In genomic region chr15:80013256-80014030, GRCm38 (mm10) we compare ENCODE assay signal across 8 mouse cellular contexts. TPM values are rescaled to one million over a fixed set of nuclear protein-coding genes. Genes with fewer than 3 reads are reported as not detected.
DNase-seq lines count a peak whose midpoint lies in the region; ATAC-seq lines count a peak whose summit lies in the region.

No protein-coding gene starts in this region.

- DNase-seq in cerebellum, adult 11-12 months = peak; percentile 40
- no peak for DNase-seq in cerebellum, adult 8-10 months
- DNase-seq in right cerebral cortex, adult 2 months (ENCODE audit: low spot score in 2 of 2) = peak; percentile 26 to 33
- no peak for DNase-seq in right cerebral cortex, postnatal 10 days (ENCODE audit: low spot score in 2 of 2)

- under 1% methylated on average over 36 of the region's 36 CpGs for WGBS in intestine, embryonic 16.5 days
- 2% methylated on average over 34 of the region's 36 CpGs for WGBS in macrophage (ENCODE audit: missing documents)

- H3K27me3 ChIP-seq in intestine, embryonic 16.5 days (replicated peaks; ENCODE audit: control insufficient read depth, insufficient read depth, low read length) = peaks cover 27% of the 10 kb centered on the region

- peak overlapping the region; percentile 92 for H3K4me2 ChIP-seq in intestine, embryonic 16.5 days (ENCODE audit: low read depth, low read length)

- peaks cover 30% of the 10 kb centered on the region for H3K4me1 ChIP-seq in intestine, embryonic 16.5 days (ENCODE audit: control insufficient read depth, insufficient read depth, low read length)

- peak; percentile 76 for ATAC-seq in intestine, embryonic 16.5 days
- ATAC-seq in granulocyte monocyte progenitor cell, adult 5-6 weeks (replicated peaks; ENCODE audit: poor library complexity, severe bottlenecking) = no peak
- ATAC-seq in frontal cortex, adult (ENCODE audit: low TSS enrichment) = no peak

- H3K79me2 ChIP-seq in macrophage (ENCODE audit: inconsistent target) = peaks cover 44% of the 10 kb centered on the region

- H3K9me3 ChIP-seq in intestine, embryonic 16.5 days (ENCODE audit: control insufficient read depth, low read length) = no peaks in the 10 kb centered on the region

- no peaks in the 10 kb centered on the region for H3K36me3 ChIP-seq in intestine, embryonic 16.5 days (ENCODE audit: control insufficient read depth, insufficient read depth, low read length)
- no peaks in the 10 kb centered on the region for H3K36me3 ChIP-seq in macrophage (ENCODE audit: inconsistent target)

- peak overlapping the region; percentile 71 for H3K4me3 ChIP-seq in intestine, embryonic 16.5 days (ENCODE audit: low read length)
- peak overlapping the region; percentile 44 for H3K4me3 ChIP-seq in macrophage (ENCODE audit: inconsistent target)

- peak overlapping the region; percentile 94 for H3K9ac ChIP-seq in intestine, embryonic 16.5 days (ENCODE audit: low read depth, low read length)

- peak overlapping the region; percentile 97 for H3K27ac ChIP-seq in intestine, embryonic 16.5 days (ENCODE audit: low read length)
- no peak overlapping the region for H3K27ac ChIP-seq in macrophage

RNA-seq across cellular contexts. Expression of gene Pdgfb, which starts 1.3 kb away (rescaled TPM):
- polyA plus RNA-seq in intestine, embryonic 16.5 days (2015; fragmentation: Nextera tagmentation; extraction: Ambion mirVana) = 7.0 and 8.3 TPM in 2 replicates
- total RNA-seq in macrophage (2018; cell fraction: chromatin; rRNA removed) = 10 to 100 TPM in 12 of 26 experiments, 1 to 10 TPM in 14; 2.3 to 61.6 (median 9.1) TPM
- total RNA-seq in macrophage (2018; cell fraction: cytosol; rRNA removed) = 10 to 100 TPM in 12 of 26 experiments, 1 to 10 TPM in 14; 2.9 to 35.1 (median 6.4) TPM
- total RNA-seq in macrophage (2018; cell fraction: nucleus; rRNA removed) = 10 to 100 TPM in 15 of 26 experiments, 1 to 10 TPM in 11; 5.4 to 78.2 (median 13.6) TPM
- 10.0 to 24.1 TPM (median 11.9 TPM) in 3 replicates for polyA plus RNA-seq in macrophage (2018)
- total RNA-seq in granulocyte monocyte progenitor cell, adult 5-6 weeks (2014; fragmentation: Nextera tagmentation) = 0.30 TPM in 1 of 2 replicates, not detected in the other
- 0.13 and 0.26 TPM in 2 replicates for total RNA-seq in granulocyte monocyte progenitor cell, adult 5-6 weeks (2017)

RNA-seq across cellular contexts. Expression of gene Cbx7, which starts 42.5 kb away (rescaled TPM):
- 3.7 and 4.8 TPM in 2 replicates for polyA plus RNA-seq in intestine, embryonic 16.5 days (2015; fragmentation: Nextera tagmentation; extraction: Ambion mirVana)
- total RNA-seq in macrophage (2018; cell fraction: chromatin; rRNA removed) = 10 to 100 TPM in 10 of 26 experiments, 1 to 10 TPM in 16; 1.4 to 33.0 (median 8.3) TPM
- total RNA-seq in macrophage (2018; cell fraction: cytosol; rRNA removed) = 1 to 10 TPM in 25 of 26 experiments, under 1 TPM in 1; 0.91 to 8.3 (median 2.7) TPM
- total RNA-seq in macrophage (2018; cell fraction: nucleus; rRNA removed) = 10 to 100 TPM in 8 of 26 experiments, 1 to 10 TPM in 18; 1.2 to 27.8 (median 4.8) TPM
- 1.2 to 5.5 TPM (median 4.3 TPM) in 3 replicates for polyA plus RNA-seq in macrophage (2018)
- 3.4 and 3.7 TPM in 2 replicates for total RNA-seq in granulocyte monocyte progenitor cell, adult 5-6 weeks (2014; fragmentation: Nextera tagmentation)
- 0.26 and 1.7 TPM in 2 replicates for total RNA-seq in granulocyte monocyte progenitor cell, adult 5-6 weeks (2017)

Comparison
In these comparisons a context has a peak if more than half of its experiments do, and no peak if none do; other contexts are left out.
1. DNase-seq: peak in cerebellum, adult 11-12 months (single experiment) and right cerebral cortex, adult 2 months (2 of 2); none in cerebellum, adult 8-10 months (single experiment) and right cerebral cortex, postnatal 10 days (0 of 2).